Mouse (Mus musculus): Measurements from ENCODE around the gene Pax3. TPM values are rescaled to one million over a fixed set of nuclear protein-coding genes. Genes with fewer than 3 reads are reported as not detected.

The Pax3 gene
- total RNA-seq, 4 experiments from 2014 or later, result not detected

DNA sequence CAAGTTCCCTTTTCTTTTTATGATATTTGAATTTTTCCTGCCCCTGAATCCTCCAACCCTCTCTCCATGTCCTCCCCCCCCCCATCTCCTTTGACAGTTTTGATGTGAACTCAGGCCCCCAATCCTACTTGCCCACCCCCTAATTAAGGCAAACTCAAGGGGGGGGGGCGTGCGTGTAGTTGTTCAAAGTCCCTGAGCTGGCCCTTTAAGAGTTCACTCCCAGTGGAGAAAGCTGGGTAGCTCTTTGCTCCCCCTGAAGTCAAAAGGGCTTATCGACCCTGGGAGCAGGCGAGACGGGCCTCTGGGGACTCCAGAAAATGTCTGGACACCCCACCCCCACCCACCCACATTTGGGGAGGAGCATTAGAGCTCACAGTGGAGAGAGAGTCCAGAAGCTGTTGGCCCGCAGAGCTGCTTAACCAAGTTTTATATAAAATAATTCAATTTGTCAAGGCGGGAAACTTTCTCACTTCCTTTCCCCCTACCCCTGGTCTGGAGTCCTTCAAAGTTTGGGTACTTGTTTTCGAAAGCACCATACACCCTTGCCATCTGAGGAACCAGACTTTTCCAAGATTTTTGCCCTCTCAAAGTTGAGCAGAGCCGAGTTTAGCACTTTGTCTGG lies 1.5 kb upstream of the Pax3 start:
- DNase-seq (ENCODE audit: low spot score in 2 of 2), result no peak

- no peak for DNase-seq (ENCODE audit: low spot score in 2 of 2)
Measured at GRCm38 (mm10) chr1:78197351-78198234, 659 bp upstream of the Pax3 start.

DNA sequence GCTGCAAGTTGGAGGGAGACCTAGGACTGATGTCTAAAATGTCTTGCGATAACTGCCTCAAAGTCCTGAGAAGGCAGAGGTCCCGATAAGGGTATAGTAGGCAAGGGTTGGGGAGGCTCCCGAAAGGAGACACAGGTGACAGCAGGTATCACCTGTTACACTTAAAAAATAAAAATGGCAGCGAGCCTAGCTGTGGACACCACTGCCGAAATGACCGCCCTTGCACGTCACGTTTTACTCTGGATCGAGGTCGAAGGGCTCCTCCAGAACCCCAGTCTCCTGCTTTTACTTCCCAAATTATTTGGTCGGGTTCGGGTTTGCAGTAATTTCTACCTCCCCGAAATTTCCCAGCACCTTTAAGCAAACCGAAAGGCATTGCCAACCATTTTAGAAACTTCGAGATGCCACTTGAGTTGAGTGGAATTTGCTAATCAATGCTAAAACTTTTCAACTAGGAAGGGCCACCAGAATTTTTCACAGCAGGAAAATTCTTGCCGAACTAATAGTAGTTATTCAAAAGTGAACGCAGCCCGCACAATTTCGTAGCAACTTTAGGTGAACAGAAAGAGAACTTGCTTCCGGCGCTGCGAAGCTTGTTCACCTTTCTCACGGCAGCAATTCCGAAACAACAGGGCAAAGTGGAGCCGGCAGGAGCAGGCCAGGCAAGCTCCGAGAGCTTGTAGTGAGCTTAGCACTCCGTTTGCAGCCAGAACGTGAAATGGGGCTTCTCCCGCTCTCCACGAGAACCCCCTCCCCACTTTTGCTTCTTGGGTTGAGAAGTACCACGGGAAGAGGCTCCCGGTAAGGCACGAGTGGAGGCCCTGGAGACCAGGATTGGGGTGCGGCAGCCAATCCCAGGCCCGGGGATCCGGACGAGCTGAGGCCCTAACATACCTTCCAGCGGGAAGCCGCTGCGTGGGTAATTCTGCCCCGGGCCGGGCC lies 892 bp downstream of the Pax3 start:
- DNase-seq (ENCODE audit: low spot score in 2 of 2), result no peak

DNA sequence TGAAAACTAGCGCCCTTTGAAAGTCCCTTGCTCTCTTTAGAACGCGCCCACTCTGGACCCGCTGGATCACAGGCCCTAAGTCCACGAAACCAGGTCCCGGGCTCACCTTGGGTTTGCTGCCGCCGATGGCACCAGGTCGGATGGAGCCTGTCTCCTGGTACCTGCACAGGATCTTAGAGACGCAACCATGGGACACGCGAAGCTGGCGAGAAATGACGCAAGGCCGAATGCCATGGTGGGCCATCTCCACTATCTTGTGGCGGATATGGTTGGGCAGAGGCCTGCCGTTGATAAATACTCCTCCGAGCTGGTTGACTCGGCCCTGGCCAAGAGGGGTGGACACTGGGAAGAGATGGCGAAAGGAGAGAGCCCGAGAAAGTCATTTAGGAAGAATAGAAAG lies 1.8 kb downstream of the Pax3 start:
- no peak for DNase-seq (ENCODE audit: low spot score in 2 of 2)

- no peak for DNase-seq (ENCODE audit: low spot score in 2 of 2)
Measured at GRCm38 (mm10) chr1:78194381-78195047, 2.4 kb downstream of the Pax3 start.

GRCm38 (mm10) chr1:78193465-78193991 lies 3.4 kb downstream of the Pax3 start:
- no peak for DNase-seq (ENCODE audit: low spot score in 2 of 2)

GRCm38 (mm10) chr1:78192746-78193464 lies 4.0 kb downstream of the Pax3 start:
- DNase-seq (ENCODE audit: low spot score in 2 of 2), result no peak

DNA sequence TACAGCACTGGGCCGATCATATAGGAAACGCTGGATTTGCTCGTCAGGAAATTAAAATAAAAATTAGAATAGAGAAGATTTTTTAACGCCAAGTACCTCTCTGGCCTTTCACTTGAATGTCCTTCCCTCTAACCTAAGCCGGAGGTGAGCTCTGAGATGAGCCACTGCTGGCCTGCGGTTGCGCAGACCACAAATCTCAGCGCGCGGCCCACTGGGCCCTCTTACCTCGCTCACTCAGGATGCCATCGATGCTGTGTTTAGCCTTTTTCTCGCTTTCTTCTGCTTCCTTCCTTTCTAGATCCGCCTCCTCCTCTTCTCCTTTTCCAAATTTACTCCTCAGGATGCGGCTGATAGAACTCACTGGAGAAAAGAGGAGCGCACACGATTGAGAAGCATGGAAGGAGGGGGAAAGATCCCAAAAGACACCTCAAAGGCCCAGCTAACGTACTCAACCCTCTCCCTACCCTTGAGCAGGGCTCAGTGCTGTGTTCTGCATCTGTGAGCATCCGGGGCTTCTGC lies 4.7 kb downstream of the Pax3 start:
- DNase-seq (ENCODE audit: low spot score in 2 of 2), result no peak

- DNase-seq (ENCODE audit: low spot score in 2 of 2), result no peak
Measured at GRCm38 (mm10) chr1:78191761-78192160, 5.2 kb downstream of the Pax3 start.

- DNase-seq (ENCODE audit: low spot score in 2 of 2), result no peak
Measured at GRCm38 (mm10) chr1:78191331-78191730, 5.6 kb downstream of the Pax3 start.

- no peak for DNase-seq (ENCODE audit: low spot score in 2 of 2)
Measured at GRCm38 (mm10) chr1:78190386-78191111, 6.4 kb downstream of the Pax3 start.

GRCm38 (mm10) chr1:78189501-78190345 lies 7.2 kb downstream of the Pax3 start:
- no peak for DNase-seq (ENCODE audit: low spot score in 2 of 2)

- DNase-seq (ENCODE audit: low spot score in 2 of 2), result no peak
Measured at GRCm38 (mm10) chr1:78189016-78189415, 7.9 kb downstream of the Pax3 start.

DNA sequence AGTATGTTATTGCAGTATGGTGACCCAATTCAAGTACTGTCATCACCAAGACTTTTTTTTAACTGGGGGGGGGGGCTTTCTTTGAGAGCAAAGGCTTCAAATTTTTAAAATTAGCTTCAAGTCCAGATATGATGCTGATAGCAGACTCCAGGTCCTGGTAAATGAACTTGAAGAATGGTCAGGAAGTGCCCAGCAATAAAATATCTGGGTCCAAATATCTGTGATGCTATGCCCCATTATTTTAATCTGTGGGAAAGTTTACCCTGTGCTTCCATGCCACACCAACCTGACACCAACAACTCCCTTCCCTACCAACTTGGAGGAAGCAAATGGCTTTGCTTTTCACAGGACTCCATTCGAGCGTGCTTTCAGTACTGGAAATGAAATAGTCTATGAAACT lies 8.6 kb downstream of the Pax3 start:
- DNase-seq (ENCODE audit: low spot score in 2 of 2), result no peak

DNA sequence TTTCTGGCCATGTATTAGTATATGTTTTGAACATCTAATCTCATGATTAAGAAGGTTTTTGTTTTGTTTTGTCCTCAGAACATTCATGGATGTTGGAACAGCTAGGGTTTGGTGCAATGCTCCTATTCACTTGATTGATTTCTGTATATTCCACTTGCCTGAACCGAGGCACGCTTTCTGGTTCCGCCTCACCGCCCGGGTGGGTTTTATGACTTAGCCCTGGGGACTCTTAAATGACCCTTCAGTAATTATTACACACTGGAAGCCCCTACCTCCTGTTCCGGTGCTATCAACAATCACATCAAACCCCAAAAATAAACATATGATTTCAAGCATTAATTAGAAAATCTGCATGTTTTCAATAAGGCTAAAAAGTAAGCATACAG lies 9.2 kb downstream of the Pax3 start:
- DNase-seq (ENCODE audit: low spot score in 2 of 2), result no peak

- DNase-seq (ENCODE audit: low spot score in 2 of 2), result no peak
Measured at GRCm38 (mm10) chr1:78187122-78187787, 9.7 kb downstream of the Pax3 start.

DNA sequence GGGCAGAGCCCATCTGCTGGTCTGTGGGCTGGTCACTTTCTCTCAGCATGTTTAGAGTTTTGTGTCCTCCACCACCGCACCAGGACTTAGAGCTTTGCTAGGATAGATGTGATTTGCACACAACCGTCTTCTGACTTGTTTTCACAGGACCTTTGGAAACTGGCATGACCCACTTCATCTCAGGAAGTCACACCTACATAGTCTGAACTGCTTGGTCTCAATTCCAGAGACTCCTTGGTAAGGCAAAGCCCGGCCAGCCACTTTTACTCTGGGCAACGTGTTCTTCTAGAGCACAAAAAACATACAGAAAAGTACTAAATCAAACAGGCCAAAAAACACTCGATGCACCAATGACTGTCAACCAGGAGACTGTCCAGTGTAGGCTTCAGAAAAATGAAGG lies 14.0 kb downstream of the Pax3 start:
- no peak for DNase-seq (ENCODE audit: low spot score in 2 of 2)

GRCm38 (mm10) chr1:78181882-78182281 lies 15.1 kb downstream of the Pax3 start:
- DNase-seq (ENCODE audit: low spot score in 2 of 2), result no peak

Measured in gastrocnemius, adult 8-10 months (tissue).